Mouse (Mus musculus) MEL (cell line): ENCODE data around the gene Lifr.

ENCODE experiments used
- CTCF ChIP-seq, 3 experiments: IDR thresholded peaks in 2 of 3; conservative IDR thresholded peaks in 1 of 3; 2 replicates each; pipeline ENCODE4 v1.5.1; 2011 to 2012; ENCODE audit warnings: low read length in 3 of 3, low read depth in 2 of 3, mild to moderate bottlenecking in 2 of 3, improper control_type of control experiment in 1 of 3, inconsistent platforms in 1 of 3, mixed read lengths in 1 of 3, moderate library complexity in 1 of 3; ENCODE audit not compliant: control insufficient read depth in 1 of 3, insufficient read depth in 1 of 3, poor library complexity in 1 of 3, severe bottlenecking in 1 of 3
- POLR2A ChIP-seq, 2 experiments: IDR thresholded peaks; 2 replicates each; pipeline ENCODE4 v1.6.1; 2011 to 2012; ENCODE audit warnings: low read length in 2 of 2, mild to moderate bottlenecking in 2 of 2, control low read depth in 1 of 2, improper control_type of control experiment in 1 of 2, low read depth in 1 of 2, moderate library complexity in 1 of 2; ENCODE audit not compliant: control insufficient read depth in 1 of 2, insufficient read depth in 1 of 2, poor library complexity in 1 of 2

GRCm38 (mm10) chr15:7160321-7160720, 69.9 kb downstream of the Lifr start:
- no peak for TF ChIP-seq CTCF (IDR thresholded peaks at IDR 0.05 in 2 of 3, conservative IDR thresholded peaks at IDR 0.05 in 1 of 3; ENCODE audit: control insufficient read depth in 1 of 3, insufficient read depth in 1 of 3, low read depth in 2 of 3, low read length in 3 of 3, poor library complexity in 1 of 3, severe bottlenecking in 1 of 3)
- no peak for TF ChIP-seq POLR2A (IDR thresholded peaks at IDR 0.05; ENCODE audit: control insufficient read depth in 1 of 2, insufficient read depth in 1 of 2, low read depth in 1 of 2, low read length in 2 of 2, poor library complexity in 1 of 2)
